Mouse (Mus musculus) leukemia stem cell, adult 10-12 weeks (primary cell): ENCODE data around the gene Gm21725. TPM values are rescaled to one million over a fixed set of nuclear protein-coding genes. Genes with fewer than 3 reads are reported as not detected.

Source experiments
- polyA plus RNA-seq: library from polyadenylated mRNA; stranded (reverse); fragments of >175 nt; gene quantifications from 2 replicates; pipeline ENCODE4 v1.2.3, GENCODE M21; 2012; ENCODE audit warnings: low replicate concordance

Gene Gm21725
- polyA plus RNA-seq, result not detected in 2 replicates

GRCm38 (mm10) chrY:13348963-13349362, at the start of gene Gm21725:
Gene Gm21725, minus strand, starts transcription at chrY:13349063.

Other genes with a start within 250 kb of the Gm21725 start
- gene Gm21891, start 215.6 kb downstream of the Gm21725 start, polyA plus RNA-seq, result not detected in 2 replicates
- gene Gm21425, start 187.1 kb downstream of the Gm21725 start, polyA plus RNA-seq, result not detected in 2 replicates
- not detected in 2 replicates for gene Gm21828, start 125.1 kb downstream of the Gm21725 start, polyA plus RNA-seq
- gene Gm21440, start 96.7 kb downstream of the Gm21725 start, polyA plus RNA-seq, result not detected in 2 replicates
- not detected in 2 replicates for gene Gm21454, start 96.6 kb downstream of the Gm21725 start, polyA plus RNA-seq
- gene Gm21866, start 116.5 kb upstream of the Gm21725 start, polyA plus RNA-seq, result not detected in 2 replicates
- gene Gm20773, start 145.0 kb upstream of the Gm21725 start, polyA plus RNA-seq, result not detected in 2 replicates